Mouse (Mus musculus) kidney, postnatal 4 days (tissue): ENCODE results near the gene Pip4k2c.

Experiments
- DNase-seq, 2 experiments: peaks; one replicate each; pipeline ENCODE4 v3.0.0; 2021; ENCODE audit warnings: mixed read lengths in 2 of 2

Gene Pip4k2c

GRCm38 (mm10) chr10:127211414-127211854 is at the start of gene Pip4k2c:
TSS of gene Pip4k2c (minus strand) at chr10:127211585.
- peak; percentile 91 to 95 for DNase-seq

- DNase-seq = no peak
Measured at GRCm38 (mm10) chr10:127258489-127258888, 47.1 kb upstream of the Pip4k2c start.

- no peak for DNase-seq
Measured at GRCm38 (mm10) chr10:127257790-127258189, 46.4 kb upstream of the Pip4k2c start.

GRCm38 (mm10) chr10:127255625-127256345 is 44.4 kb upstream of the Pip4k2c start:
- peak; percentile 89 to 92 for DNase-seq

GRCm38 (mm10) chr10:127250810-127251209 is 39.4 kb upstream of the Pip4k2c start:
- no peak for DNase-seq

- DNase-seq = no peak
Measured at GRCm38 (mm10) chr10:127238241-127238824, 26.9 kb upstream of the Pip4k2c start.

GRCm38 (mm10) chr10:127236541-127236940 is 25.2 kb upstream of the Pip4k2c start:
- DNase-seq = no peak

GRCm38 (mm10) chr10:127233141-127233540 is 21.8 kb upstream of the Pip4k2c start:
- DNase-seq = no peak

GRCm38 (mm10) chr10:127231741-127232140 is 20.4 kb upstream of the Pip4k2c start:
- no peak for DNase-seq

GRCm38 (mm10) chr10:127230693-127231092 is 19.3 kb upstream of the Pip4k2c start:
- no peak for DNase-seq

- DNase-seq = peak in 1 of 2 experiments; percentile 46
Measured at GRCm38 (mm10) chr10:127228897-127229296, 17.5 kb upstream of the Pip4k2c start.

- DNase-seq = no peak
Measured at GRCm38 (mm10) chr10:127227163-127227562, 15.8 kb upstream of the Pip4k2c start.

GRCm38 (mm10) chr10:127226318-127226895 is 15.0 kb upstream of the Pip4k2c start:
- peak; percentile 58 to 70 for DNase-seq

- DNase-seq = no peak
Measured at GRCm38 (mm10) chr10:127225732-127226131, 14.3 kb upstream of the Pip4k2c start.

- no peak for DNase-seq
Measured at GRCm38 (mm10) chr10:127225213-127225612, 13.8 kb upstream of the Pip4k2c start.

- no peak for DNase-seq
Measured at GRCm38 (mm10) chr10:127218339-127218738, 7.0 kb upstream of the Pip4k2c start.

- DNase-seq = no peak
Measured at GRCm38 (mm10) chr10:127217177-127217576, 5.8 kb upstream of the Pip4k2c start.

- no peak for DNase-seq
Measured at GRCm38 (mm10) chr10:127216456-127216855, 5.1 kb upstream of the Pip4k2c start.

GRCm38 (mm10) chr10:127214422-127214803 is 3.0 kb upstream of the Pip4k2c start:
- no peak for DNase-seq

GRCm38 (mm10) chr10:127213704-127214421 is 2.5 kb upstream of the Pip4k2c start:
- DNase-seq = no peak

GRCm38 (mm10) chr10:127213272-127213671 is 1.9 kb upstream of the Pip4k2c start:
- DNase-seq = no peak

- DNase-seq = peak; percentile 66 to 80
Measured at GRCm38 (mm10) chr10:127210961-127211405, 402 bp downstream of the Pip4k2c start.

- DNase-seq = no peak
Measured at GRCm38 (mm10) chr10:127209928-127210570, 1.3 kb downstream of the Pip4k2c start.
